Mouse (Mus musculus) T-helper 17 cell (primary cell): ENCODE measurements at regions not wholly inside any gene's neighbourhood (a gene's known extent, or its start where the extent isn't known, plus 50 kb on each side); places are given as distances from the start of the nearest gene placed in this dataset.

ENCODE experiments used
- in situ Hi-C, 2 experiments: fragments of 300-600 bp; cut with MboI, MseI; formaldehyde crosslinking; loops; 1 replicate in 1 of 2; 2 replicates in 1 of 2; pipeline ENCODE4 v1.15.1; 2025; ENCODE audit warnings: high pct_unique_total_duplicates in 2 of 2

- in situ Hi-C loops: no loop called here
Observed at GRCm38 (mm10) chr9:88068322-88068721, 258.7 kb upstream of the Nt5e start.

GRCm38 (mm10) chr9:88068881-88069304 lies 258.1 kb upstream of the Nt5e start:
- in situ Hi-C loops: no loop called here

- in situ Hi-C loops: no loop called here
Observed at GRCm38 (mm10) chr9:88069834-88070233, 257.2 kb upstream of the Nt5e start.

GRCm38 (mm10) chr9:88073165-88073564 lies 253.8 kb upstream of the Nt5e start:
- in situ Hi-C loops: no loop called here

- in situ Hi-C loops: no loop called here
Observed at GRCm38 (mm10) chr9:88073579-88073978, 253.4 kb upstream of the Nt5e start.

- in situ Hi-C loops: no loop called here
Observed at GRCm38 (mm10) chr9:88082931-88083479, 244.0 kb upstream of the Nt5e start.

- in situ Hi-C loops: no loop called here
Observed at GRCm38 (mm10) chr9:88085181-88085816, 241.7 kb upstream of the Nt5e start.

- in situ Hi-C loops: no loop called here
Observed at GRCm38 (mm10) chr9:88085866-88086265, 241.1 kb upstream of the Nt5e start.

GRCm38 (mm10) chr9:88091781-88092527 lies 235.0 kb upstream of the Nt5e start:
- in situ Hi-C loops: no loop called here

GRCm38 (mm10) chr9:88092561-88092960 lies 234.4 kb upstream of the Nt5e start:
- in situ Hi-C loops: no loop called here

- in situ Hi-C loops: no loop called here
Observed at GRCm38 (mm10) chr9:88113094-88113493, 213.9 kb upstream of the Nt5e start.

GRCm38 (mm10) chr9:88120536-88120935 lies 206.5 kb upstream of the Nt5e start:
- in situ Hi-C loops: loop anchor here in 1 of 2 experiments (5.0 kb wide), 1 partner anchor 47 kb away; no protein-coding TSS in a partner anchor

- in situ Hi-C loops: loop anchor here in 1 of 2 experiments (5.0 kb wide), 1 partner anchor 46 kb away; no protein-coding TSS in a partner anchor
Observed at GRCm38 (mm10) chr9:88120963-88121570, 205.9 kb upstream of the Nt5e start.

- in situ Hi-C loops: loop anchor here in 1 of 2 experiments (5.0 kb wide), 1 partner anchor 43 kb away; no protein-coding TSS in a partner anchor
Observed at GRCm38 (mm10) chr9:88124322-88125005, 202.5 kb upstream of the Nt5e start.

- in situ Hi-C loops: loop anchor here in 1 of 2 experiments (10.0 kb wide), 2 partner anchors 58 to 1948 kb away; no protein-coding TSS in a partner anchor
Observed at GRCm38 (mm10) chr9:88163025-88163780, 163.8 kb upstream of the Nt5e start.

GRCm38 (mm10) chr9:88177575-88178254 lies 149.3 kb upstream of the Nt5e start:
- in situ Hi-C loops: no loop called here

GRCm38 (mm10) chr9:88181189-88181994 lies 145.6 kb upstream of the Nt5e start:
- in situ Hi-C loops: no loop called here

GRCm38 (mm10) chr9:88207378-88207777 lies 119.6 kb upstream of the Nt5e start:
- in situ Hi-C loops: loop anchor here in 1 of 2 experiments (25.0 kb wide), 1 partner anchor 495 kb away; no protein-coding TSS in a partner anchor

GRCm38 (mm10) chr9:88208022-88208421 lies 119.0 kb upstream of the Nt5e start:
- in situ Hi-C loops: loop anchor here in 1 of 2 experiments (25.0 kb wide), 1 partner anchor 496 kb away; no protein-coding TSS in a partner anchor
